Mouse (Mus musculus) adrenal gland, adult 18-20 months (tissue): ENCODE results near the gene Eif2ak4. TPM values are rescaled to one million over a fixed set of nuclear protein-coding genes. Genes with fewer than 3 reads are reported as not detected.

Source experiments
- DNase-seq, 2 experiments: peaks; one replicate each; pipeline ENCODE4 v3.0.0; 2021 to 2022; ENCODE audit warnings: low spot score in 2 of 2
- total RNA-seq, 2 experiments: library from RNA; stranded (reverse); gene quantifications; 1 replicate in 1 of 2; 2 replicates in 1 of 2; pipeline ENCODE4 v1.2.3; 2021

Gene Eif2ak4
- total RNA-seq, 2 experiments from 2014 or later, result 16.3 to 16.5 TPM

- DNase-seq, result no peak
Measured at GRCm38 (mm10) chr2:118457463-118458261, 69.2 kb downstream of the Eif2ak4 start.

DNA sequence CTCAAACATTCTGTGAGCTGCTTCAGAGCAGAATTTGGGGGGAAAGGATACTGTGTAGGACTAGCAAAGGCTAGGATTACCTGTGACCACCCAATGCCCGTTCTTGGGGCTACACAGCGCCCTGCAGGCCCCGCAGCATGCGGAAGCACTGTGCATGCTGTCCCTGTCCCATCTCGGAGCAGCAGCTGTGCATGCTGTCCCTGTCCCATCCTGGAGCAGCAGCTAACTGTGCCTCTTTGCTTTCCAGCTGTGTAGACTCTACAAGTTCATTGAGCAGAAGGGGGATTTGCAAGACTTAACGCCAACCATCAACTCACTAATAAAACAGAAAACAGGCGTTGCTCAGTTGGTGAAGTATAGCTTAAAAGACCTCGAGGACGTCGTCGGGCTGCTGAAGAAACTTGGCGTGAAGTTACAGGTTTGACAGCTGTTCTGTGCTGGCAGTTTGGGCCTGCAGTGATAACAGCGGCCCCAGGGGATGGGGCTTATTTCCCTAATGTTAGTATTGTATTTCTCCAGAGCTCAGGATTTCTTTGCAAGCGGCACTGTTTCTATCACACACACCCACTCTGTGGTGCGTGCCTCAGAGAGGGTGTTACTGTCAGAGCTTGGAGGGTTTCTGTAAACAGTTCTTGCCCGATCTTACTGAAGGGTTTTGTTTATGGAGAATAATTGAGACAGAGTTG lies 73.2 kb downstream of the Eif2ak4 start:
- no peak for DNase-seq

- DNase-seq, result no peak
Measured at GRCm38 (mm10) chr2:118463480-118463879, 75.1 kb downstream of the Eif2ak4 start.

DNA sequence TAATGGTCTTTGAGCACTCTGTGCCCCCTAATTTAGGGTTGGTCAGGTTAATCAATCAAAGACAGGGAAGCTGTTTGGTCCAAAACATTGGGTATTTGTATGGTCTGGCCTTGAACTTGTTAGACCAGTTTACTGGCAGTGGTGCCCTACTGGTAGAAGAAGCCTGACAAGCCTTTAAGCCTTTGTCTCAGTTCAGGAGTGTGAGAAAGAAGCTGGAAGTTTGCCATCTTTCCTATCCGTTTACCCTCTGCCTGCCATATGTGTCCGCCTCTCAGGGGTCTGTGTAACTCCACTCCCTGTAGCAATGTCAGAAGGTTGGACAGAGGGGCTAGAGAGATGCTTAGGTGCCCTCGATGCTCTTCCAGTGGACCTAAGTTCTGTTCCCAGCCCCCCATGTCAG lies 76.0 kb downstream of the Eif2ak4 start:
- DNase-seq, result no peak

- DNase-seq, result no peak
Measured at GRCm38 (mm10) chr2:118465894-118466293, 77.5 kb downstream of the Eif2ak4 start.

DNA sequence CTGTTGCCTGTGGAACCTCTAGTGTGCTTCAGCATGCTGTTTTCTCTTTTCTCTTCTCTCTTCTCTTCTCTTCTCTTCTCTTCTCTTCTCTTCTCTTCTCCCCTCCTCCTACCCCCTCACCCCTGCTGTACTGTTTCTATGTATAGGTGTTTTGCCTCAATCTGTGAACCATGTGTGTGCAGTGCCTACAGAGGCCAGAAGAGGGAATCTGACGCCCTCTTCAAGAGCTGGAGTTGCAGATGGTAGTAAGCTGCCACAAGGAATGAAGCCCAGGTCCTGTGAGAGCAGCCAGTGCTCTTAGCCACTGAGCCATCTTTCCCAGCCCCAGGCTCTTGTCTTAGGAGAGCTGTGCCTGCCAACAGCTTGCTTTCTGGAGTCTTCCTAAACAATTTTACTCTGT lies 78.2 kb downstream of the Eif2ak4 start:
- no peak for DNase-seq

DNA sequence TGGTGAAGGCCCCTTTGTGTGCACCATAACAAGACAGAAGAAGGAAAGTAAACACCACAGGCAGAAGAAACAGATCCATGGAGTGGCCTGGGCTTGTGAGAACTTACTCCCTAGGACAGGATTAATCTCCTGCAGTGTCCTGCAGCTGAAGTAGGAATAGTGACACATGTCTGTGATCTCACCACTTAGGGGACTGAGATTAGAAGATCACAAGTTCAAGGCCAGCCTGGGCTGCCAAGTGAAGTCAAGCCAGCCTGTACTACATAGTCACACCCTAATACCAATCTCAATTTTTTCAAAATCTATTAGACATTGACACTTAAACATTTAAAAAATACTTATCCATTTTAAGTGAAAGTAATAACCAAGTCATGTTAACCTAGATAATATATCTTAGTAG lies 79.9 kb downstream of the Eif2ak4 start:
- DNase-seq, result no peak

DNA sequence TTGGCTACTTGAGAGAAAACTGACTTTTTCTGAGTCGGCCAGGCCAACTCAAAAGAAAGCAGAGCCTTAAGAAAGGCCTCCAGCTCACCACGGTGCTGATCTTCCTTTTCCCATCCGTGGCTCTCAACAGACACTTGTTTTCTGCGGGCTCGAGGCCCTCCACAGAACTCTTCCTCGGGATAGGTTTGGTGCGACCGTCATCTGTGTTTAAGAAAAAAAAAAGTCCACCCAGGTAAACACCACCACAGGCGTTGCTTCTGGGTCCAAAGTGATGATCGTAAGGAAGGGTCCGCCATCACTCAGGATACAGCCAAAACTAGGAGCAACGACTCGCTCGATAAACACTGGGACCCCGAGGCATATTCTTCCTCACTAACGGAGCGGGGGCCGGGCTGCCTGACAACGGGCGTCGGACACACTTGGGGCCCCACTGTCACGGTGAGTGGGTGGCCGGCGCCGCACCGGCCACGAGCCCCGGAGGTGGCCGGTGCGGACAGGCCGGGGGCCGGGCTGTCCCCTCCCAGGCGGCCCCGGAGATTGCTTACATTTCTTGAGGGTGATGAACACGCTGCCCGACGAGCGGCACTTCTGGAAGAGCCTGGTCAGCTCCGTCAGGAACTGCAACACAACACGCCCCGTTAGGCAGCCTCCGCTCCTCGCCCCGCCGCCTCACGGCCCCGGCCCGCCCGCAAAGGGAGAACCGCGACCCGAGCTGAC lies 90.6 kb downstream of the Eif2ak4 start:
- DNase-seq, result no peak

DNA sequence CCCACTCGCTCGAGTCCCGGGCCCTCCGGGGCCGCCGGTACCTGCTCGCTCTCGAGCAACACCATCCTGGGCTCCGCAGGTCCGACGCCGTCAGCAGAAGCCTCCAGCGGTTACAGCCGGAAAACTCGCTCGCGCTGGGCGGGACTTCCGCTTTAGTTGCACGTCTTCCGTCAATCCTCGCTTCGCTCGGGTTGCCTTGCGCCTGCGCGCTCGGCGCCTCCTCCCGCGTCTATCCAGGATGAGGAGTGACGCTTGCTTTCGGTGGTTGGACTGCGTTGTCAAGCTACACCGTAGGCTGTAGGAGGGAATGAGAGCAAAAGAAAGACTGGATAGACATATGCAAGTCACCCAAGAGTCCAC lies 91.1 kb downstream of the Eif2ak4 start, which contains the start of gene Srp14:
TSS of gene Srp14 (minus strand) at position 162 of the 360 bp plus-strand sequence.
- peak; percentile 85 to 89 for DNase-seq

- DNase-seq, result no peak
Measured at GRCm38 (mm10) chr2:118480886-118481285, 92.5 kb downstream of the Eif2ak4 start.

DNA sequence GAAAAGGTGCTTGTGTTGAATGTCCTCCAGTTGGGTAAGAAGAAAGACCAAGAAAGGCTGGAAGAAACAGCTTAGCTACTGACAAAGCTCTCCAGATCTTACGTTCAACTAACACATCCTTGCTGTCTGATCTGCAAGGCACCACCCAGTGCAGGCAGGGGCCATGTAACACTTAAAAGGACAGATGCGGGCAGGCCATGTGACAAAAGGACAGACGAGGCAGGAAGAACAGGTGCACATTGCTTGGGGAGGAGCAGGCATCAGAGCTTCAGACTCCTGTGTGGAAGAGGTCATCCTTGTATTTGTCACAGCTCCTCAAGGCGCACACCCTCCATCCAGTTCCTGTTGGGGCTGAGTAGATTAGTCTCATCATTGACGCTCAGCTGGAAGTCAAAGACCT lies 94.6 kb downstream of the Eif2ak4 start:
- no peak for DNase-seq

- DNase-seq, result no peak
Measured at GRCm38 (mm10) chr2:118484386-118484898, 96.0 kb downstream of the Eif2ak4 start.

DNA sequence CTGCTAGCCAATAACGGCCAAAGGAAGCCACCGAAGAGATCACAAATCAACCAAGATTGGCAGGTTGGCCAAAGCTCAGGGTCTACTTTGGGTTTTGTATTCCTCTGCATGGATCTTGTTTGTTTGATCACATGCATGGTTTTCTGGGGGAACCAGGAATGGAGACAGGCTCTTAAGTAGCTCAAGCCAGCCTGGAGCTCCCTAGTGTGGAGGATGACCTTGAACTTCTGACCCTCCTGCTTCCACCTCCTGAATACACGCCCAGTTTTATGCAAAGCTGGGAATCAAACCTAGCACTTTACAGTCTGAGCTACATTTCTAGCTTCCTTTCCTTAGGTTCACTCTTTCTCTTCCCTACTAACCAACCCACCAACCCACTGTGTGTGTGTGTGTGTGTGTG lies 97.0 kb downstream of the Eif2ak4 start:
- DNase-seq, result no peak

DNA sequence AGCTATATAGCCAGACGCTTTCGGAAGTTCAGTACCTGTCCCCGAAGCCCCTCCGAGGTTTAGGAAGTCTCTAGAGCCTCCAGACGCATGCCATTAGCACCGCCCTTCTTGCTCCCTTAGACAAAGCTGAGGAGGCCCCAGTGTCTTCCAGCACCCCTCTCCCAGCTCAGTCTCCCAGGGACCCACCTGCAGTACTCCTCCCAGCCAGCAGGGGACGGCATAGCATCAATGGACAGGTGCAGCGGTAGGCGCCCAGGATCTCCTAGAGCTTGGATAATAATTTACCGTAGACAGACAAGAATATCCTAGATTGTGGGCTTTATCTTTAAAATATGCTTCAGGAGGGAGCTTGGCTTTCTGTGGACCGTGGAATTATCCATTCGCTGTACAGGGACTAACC lies 98.5 kb downstream of the Eif2ak4 start:
- DNase-seq, result peak; percentile 87 to 93

GRCm38 (mm10) chr2:118487806-118488205 lies 99.4 kb downstream of the Eif2ak4 start:
- no peak for DNase-seq

GRCm38 (mm10) chr2:118490241-118491091 lies 102.0 kb downstream of the Eif2ak4 start:
- peak; percentile 62 to 72 for DNase-seq

DNA sequence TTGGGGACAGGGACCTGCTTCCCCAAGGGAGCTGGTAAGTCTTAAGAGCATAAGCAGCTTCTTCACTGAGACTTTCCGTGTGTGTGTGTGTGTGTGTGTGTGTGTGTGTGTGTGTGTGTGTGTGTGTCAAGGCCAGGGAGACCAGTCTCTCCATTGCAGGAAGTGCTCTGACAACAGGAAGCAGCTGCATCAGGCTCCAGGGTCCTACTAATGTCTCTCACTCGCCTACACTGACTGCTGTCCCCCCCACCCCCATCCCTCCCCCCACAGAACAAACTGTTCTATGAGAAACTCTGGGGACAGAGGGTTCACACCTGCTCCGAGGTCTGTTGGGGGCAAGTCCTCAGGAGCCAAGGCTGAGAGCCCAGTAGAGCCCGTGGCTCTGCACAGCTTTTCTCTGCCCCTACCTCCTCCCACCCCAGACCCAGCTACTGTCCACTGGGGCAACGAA lies 102.9 kb downstream of the Eif2ak4 start:
- peak in 1 of 2 experiments; percentile 36 for DNase-seq

- no peak for DNase-seq
Measured at GRCm38 (mm10) chr2:118491741-118492395, 103.5 kb downstream of the Eif2ak4 start.

DNA sequence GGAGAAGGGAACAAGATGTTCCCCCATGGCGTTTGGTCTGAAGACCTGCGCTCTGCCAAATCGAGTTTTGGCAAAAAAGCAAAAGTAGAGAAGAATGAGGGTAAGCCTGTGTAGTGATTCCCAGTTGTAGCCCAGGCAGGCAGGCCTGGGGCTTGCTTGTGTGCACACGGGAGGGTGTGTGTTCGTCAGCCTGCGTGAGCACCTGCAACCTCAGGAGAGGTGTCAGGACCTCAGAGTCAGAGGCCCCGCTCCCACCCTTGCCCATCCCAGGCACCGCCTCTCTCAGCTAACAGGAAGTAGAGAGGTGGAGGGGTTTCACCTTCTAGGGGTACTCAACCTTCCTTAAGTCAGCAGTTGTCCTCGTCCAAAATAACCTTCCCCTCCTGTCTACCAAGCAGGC lies 106.6 kb downstream of the Eif2ak4 start:
- no peak for DNase-seq

GRCm38 (mm10) chr2:118497890-118498289 lies 109.5 kb downstream of the Eif2ak4 start:
- DNase-seq, result no peak
